Mouse (Mus musculus) heart, embryonic 11.5 days (tissue): ENCODE data around the gene Cltc. TPM values are rescaled to one million over a fixed set of nuclear protein-coding genes. Genes with fewer than 3 reads are reported as not detected.

Source experiments
- ATAC-seq: fragments of 200-750 bp; cut with Nextera tagmentation; replicated peaks from 2 replicates; pipeline ENCODE4 v1.8.0; 2017; ENCODE audit warnings: moderate library complexity; ENCODE audit not compliant: insufficient number of reproducible peaks, low FRiP score, low TSS enrichment
- H3K27ac ChIP-seq: fragments of 300-500 bp; sonication (generic); 2 replicates; pipeline ENCODE4 v1.5.1; 2014; ENCODE audit warnings: mild to moderate bottlenecking, low read depth, low read length
- H3K27me3 ChIP-seq: fragments of 300-500 bp; sonication (generic); 2 replicates; pipeline ENCODE4 v1.6.1; 2014; ENCODE audit warnings: mild to moderate bottlenecking, low read length, mixed read lengths; ENCODE audit not compliant: control insufficient read depth, insufficient read depth
- H3K36me3 ChIP-seq: fragments of 300-500 bp; sonication (generic); 2 replicates; pipeline ENCODE4 v1.6.1; 2014; ENCODE audit warnings: mild to moderate bottlenecking, low read length, moderate library complexity, mixed read lengths; ENCODE audit not compliant: control insufficient read depth, insufficient read depth
- H3K4me1 ChIP-seq: fragments of 300-500 bp; sonication (generic); 2 replicates; pipeline ENCODE4 v1.6.1; 2014; ENCODE audit warnings: low read length; ENCODE audit not compliant: control insufficient read depth, insufficient read depth
- H3K4me2 ChIP-seq: fragments of 300-500 bp; sonication (generic); 2 replicates; pipeline ENCODE4 v1.6.1; 2014; ENCODE audit warnings: mild to moderate bottlenecking, moderate library complexity
- H3K4me3 ChIP-seq: fragments of 300-500 bp; sonication (generic); 2 replicates; pipeline ENCODE4 v1.5.1; 2014; ENCODE audit warnings: low read depth, low read length
- H3K9ac ChIP-seq: fragments of 300-500 bp; sonication (generic); 2 replicates; pipeline ENCODE4 v1.6.1; 2014; ENCODE audit warnings: mild to moderate bottlenecking, low read depth, low read length, moderate library complexity
- H3K9me3 ChIP-seq: fragments of 300-500 bp; sonication (generic); replicated peaks from 2 replicates; pipeline ENCODE4 v1.6.1; 2016; ENCODE audit warnings: low read length; ENCODE audit not compliant: control insufficient read depth
- WGBS: fragments of 180-500 bp; shearing (Covaris S2); extraction: QIAGEN DNeasy Blood & Tissue Kit; methylation state at CpG from one replicate; pipeline ENCODE4 v1.1.7; 2014; ENCODE audit not compliant: insufficient replicate concordance; 5-methylcytosine and 5-hydroxymethylcytosine counted together
- polyA plus RNA-seq: library from polyadenylated mRNA; unstranded; fragments of >200 nt; fragmentation: Nextera tagmentation; extraction: Ambion mirVana; gene quantifications from 2 replicates; pipeline ENCODE4 v1.2.1, GENCODE M21; 2014

Cltc gene
- polyA plus RNA-seq, 1 experiment from 2014 or later: 186 TPM

DNA sequence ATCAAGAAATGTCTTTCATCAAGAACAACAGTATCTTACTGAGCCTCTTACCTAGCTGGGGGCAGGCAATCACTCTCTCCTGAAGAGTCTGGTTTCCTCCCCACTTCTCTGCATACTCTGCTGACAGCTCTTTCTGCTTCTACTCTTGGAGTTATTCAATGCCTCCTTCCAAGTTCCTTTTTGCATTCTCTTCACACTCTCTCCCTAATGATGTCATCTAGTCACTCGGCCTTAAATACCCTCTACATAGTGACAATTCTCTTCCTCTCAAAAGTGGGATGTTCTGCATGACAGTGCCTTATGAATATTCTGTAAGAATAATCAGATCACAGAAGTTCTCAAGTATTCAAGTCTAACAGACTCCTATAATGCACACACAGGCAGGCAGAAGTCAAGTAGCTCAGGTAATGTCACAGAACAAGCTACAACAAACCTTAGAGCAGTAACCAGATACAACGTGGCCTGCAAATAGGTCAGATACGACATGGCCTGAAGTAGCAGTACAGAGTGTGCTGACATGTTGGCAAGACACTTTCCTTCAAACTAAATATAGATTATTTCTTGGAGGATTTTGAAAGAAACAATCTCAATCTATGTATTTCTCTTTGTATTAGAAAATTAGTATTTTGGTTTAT is 86.2 kb downstream of the Cltc start:
- H3K4me1 ChIP-seq: peaks cover 9% of the 10 kb centered on the region
- H3K4me2 ChIP-seq: no peak overlapping the region
- no peak for ATAC-seq
- H3K9me3 ChIP-seq: no peaks in the 10 kb centered on the region
- WGBS: 47% methylated on average over 3 of the region's 3 CpGs
- no peak overlapping the region for H3K27ac ChIP-seq
- H3K27me3 ChIP-seq: no peaks in the 10 kb centered on the region
- no peak overlapping the region for H3K4me3 ChIP-seq
- H3K36me3 ChIP-seq: no peaks in the 10 kb centered on the region
- no peak overlapping the region for H3K9ac ChIP-seq

DNA sequence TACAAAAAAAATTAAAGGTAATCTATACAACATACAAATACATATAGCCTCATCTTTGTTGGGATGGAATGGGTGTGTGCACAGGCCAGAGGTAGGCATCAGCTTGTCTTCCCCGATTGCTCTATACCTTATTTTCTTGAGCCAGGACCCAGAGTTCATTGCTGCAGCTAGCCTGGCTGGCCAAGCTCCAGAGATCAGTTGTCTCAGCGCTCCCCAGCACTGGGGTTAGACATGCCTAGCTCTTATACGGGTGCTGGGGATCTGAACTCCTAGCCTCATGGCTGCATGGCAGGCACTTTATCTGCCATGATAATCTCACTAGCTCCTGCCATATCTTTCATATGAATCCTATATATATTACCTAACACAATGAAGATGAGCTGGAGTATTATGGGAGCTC is 89.2 kb downstream of the Cltc start:
- H3K4me2 ChIP-seq: no peak overlapping the region
- H3K4me3 ChIP-seq: no peak overlapping the region
- 85% methylated on average over 3 of the region's 3 CpGs for WGBS
- ATAC-seq: no peak
- no peaks in the 10 kb centered on the region for H3K27me3 ChIP-seq
- no peak overlapping the region for H3K9ac ChIP-seq
- H3K9me3 ChIP-seq: no peaks in the 10 kb centered on the region
- 0 out of 2 replicates have a peak, but pooled peaks cover 4% of the 10 kb centered on the region for H3K36me3 ChIP-seq
- peaks cover 9% of the 10 kb centered on the region for H3K4me1 ChIP-seq
- H3K27ac ChIP-seq: no peak overlapping the region

DNA sequence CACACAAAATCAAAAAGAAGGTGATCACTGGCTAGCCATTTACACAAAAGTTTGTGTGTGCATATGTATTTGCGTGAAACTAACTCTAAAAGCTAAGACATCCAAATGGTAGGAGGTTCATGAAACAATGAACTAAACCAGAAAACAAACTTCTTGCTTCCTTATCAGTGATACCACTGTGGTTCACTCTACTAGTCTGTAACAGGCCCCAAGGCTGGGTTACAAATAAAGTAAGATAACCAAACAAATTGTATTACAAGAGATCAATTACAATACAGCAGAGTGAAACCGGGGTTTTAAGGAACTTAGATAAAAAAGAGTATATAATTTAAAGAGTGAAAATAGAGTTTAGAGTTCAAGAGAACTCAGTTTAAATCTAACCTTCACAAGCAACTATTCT is 89.8 kb downstream of the Cltc start:
- no peak for ATAC-seq
- Histone ChIP-seq H3K4me2 (no peak overlapping the region), H3K4me3 (no peak overlapping the region), H3K4me1 (peaks cover 9% of the 10 kb centered on the region), H3K36me3 (peaks cover 4% of the 10 kb centered on the region; the same call in 1 of the 2 replicates), H3K27me3 (no peaks in the 10 kb centered on the region), H3K9ac (no peak overlapping the region), H3K9me3 (no peaks in the 10 kb centered on the region), H3K27ac (no peak overlapping the region)
- 77% methylated on average over 2 of the region's 2 CpGs for WGBS

DNA sequence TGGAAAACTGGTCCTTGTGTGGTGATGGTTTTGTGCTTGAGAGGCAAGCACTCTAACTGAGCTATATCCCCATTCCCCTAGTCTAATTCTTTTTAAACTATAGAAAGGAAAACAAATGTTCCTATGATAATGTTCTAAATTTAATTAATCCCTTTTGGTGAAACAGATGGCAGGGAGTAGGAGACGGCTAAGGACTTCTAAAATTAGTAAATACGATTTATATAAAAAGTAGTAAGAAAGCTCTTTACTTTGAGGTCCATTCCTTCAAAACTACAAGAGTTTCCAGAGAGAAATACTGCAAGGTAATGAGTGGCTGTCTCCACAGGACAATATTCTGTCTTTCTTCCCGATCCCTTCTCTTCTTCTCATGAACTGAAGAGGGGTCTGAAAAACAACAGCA is 93.0 kb downstream of the Cltc start:
- WGBS: 90% methylated on average over 3 of the region's 3 CpGs
- H3K4me1 ChIP-seq: no peaks in the 10 kb centered on the region
- H3K9ac ChIP-seq: no peak overlapping the region
- peaks cover 8% of the 10 kb centered on the region; the same call in 1 of the 2 replicates for H3K36me3 ChIP-seq
- H3K4me2 ChIP-seq: no peak overlapping the region
- H3K9me3 ChIP-seq: no peaks in the 10 kb centered on the region
- no peak for ATAC-seq
- H3K4me3 ChIP-seq: no peak overlapping the region
- H3K27ac ChIP-seq: no peak overlapping the region
- no peaks in the 10 kb centered on the region for H3K27me3 ChIP-seq

GRCm38 (mm10) chr11:86663977-86664376 is 93.4 kb downstream of the Cltc start:
- H3K9ac ChIP-seq: no peak overlapping the region
- peaks cover 8% of the 10 kb centered on the region; the same call in 1 of the 2 replicates for H3K36me3 ChIP-seq
- H3K27ac ChIP-seq: 0 out of 2 replicates have a peak overlapping the region, but pooled peaks have one; percentile 41
- H3K27me3 ChIP-seq: no peaks in the 10 kb centered on the region
- no peak for ATAC-seq
- no peak overlapping the region for H3K4me3 ChIP-seq
- H3K4me2 ChIP-seq: no peak overlapping the region
- no peaks in the 10 kb centered on the region for H3K9me3 ChIP-seq
- H3K4me1 ChIP-seq: no peaks in the 10 kb centered on the region

DNA sequence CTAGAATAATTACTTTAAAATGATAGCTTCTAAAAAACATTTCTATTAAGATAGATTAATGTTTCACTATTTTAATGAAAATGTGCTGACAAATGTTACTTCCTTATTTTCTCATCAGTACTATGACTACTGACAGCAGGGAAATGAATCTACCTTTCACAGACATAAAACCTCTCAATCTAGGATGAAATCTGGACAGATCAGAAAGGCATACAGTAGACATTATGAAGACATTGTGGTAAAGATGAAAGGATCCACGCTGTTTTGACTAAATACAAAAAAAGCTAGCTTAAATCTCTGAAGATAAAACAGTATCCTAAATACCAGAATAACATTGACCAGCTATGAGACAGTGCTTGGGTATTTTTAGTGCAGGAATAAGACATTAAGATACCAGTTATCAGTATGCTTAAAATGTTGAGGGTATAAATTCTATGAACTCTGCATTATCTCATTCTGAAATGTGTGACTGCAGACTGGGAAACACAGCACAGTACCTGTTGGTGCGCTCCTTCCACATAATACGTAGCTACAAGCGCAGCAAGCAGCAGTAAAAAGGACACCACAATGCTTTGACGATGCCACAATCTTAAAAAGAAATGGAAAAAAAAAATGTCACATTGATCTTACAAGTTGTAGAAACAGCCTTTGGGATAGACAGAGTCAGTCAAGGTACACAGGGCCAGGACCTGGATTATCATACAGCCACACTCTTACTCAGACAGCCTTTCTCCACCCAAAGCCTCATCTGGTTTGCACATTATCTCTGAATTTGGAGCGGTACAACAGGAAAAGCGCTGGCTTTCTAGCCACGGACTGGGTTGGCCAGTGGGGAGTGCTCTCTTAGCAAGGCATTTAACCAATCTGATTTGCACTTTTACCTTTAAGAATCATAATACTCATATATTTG is 94.1 kb downstream of the Cltc start:
- WGBS: 82% methylated on average over 8 of the region's 8 CpGs
- 0 out of 2 replicates have a peak, but pooled peaks have one; percentile 57 for ATAC-seq
- no peak overlapping the region; the same call in 1 of the 2 replicates for H3K27ac ChIP-seq
- H3K4me3 ChIP-seq: no peak overlapping the region
- H3K9me3 ChIP-seq: no peaks in the 10 kb centered on the region
- H3K36me3 ChIP-seq: peaks cover 8% of the 10 kb centered on the region; the same call in 1 of the 2 replicates
- no peak overlapping the region for H3K4me2 ChIP-seq
- no peaks in the 10 kb centered on the region for H3K27me3 ChIP-seq
- no peaks in the 10 kb centered on the region for H3K4me1 ChIP-seq
- H3K9ac ChIP-seq: no peak overlapping the region

DNA sequence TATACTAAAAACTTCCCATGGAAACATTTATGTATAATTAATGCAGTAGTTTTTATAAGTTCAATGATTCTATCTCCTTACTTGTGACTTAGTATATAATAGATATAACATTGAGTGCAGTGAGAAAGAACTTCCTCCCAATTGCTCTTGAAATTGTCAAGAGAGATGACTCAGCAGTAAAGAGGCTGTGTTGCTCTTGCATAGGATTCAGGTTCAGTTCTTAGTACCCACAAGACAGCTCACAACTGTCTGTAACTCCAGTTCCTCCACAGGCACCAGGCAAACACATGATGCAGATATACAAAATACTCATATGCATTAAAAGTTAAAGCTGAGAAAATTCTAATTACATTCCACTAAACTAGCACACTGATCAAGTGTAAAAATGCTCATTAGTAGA is 99.5 kb downstream of the Cltc start:
- no peak overlapping the region for H3K4me2 ChIP-seq
- H3K36me3 ChIP-seq: peaks cover 4% of the 10 kb centered on the region; the same call in 1 of the 2 replicates
- H3K27me3 ChIP-seq: no peaks in the 10 kb centered on the region
- H3K27ac ChIP-seq: no peak overlapping the region
- H3K9ac ChIP-seq: no peak overlapping the region
- H3K9me3 ChIP-seq: no peaks in the 10 kb centered on the region
- no peak for ATAC-seq
- H3K4me3 ChIP-seq: no peak overlapping the region
- H3K4me1 ChIP-seq: peaks cover 4% of the 10 kb centered on the region

- Histone ChIP-seq H3K27ac (peak overlapping the region; percentile 54), H3K4me1 (peaks cover 4% of the 10 kb centered on the region), H3K27me3 (no peaks in the 10 kb centered on the region), H3K4me2 (0 out of 2 replicates have a peak overlapping the region, but pooled peaks have one; percentile 8), H3K4me3 (no peak overlapping the region), H3K36me3 (no peaks in the 10 kb centered on the region), H3K9ac (no peak overlapping the region), H3K9me3 (no peaks in the 10 kb centered on the region)
- no peak for ATAC-seq
- WGBS: 42% methylated on average over 4 of the region's 4 CpGs
Measured at GRCm38 (mm10) chr11:86656849-86657567, 100.4 kb downstream of the Cltc start.
